Mouse (Mus musculus): ENCODE measurements around the gene Olfr1028. TPM values are rescaled to one million over a fixed set of nuclear protein-coding genes. Genes with fewer than 3 reads are reported as not detected.

Gene Olfr1028
- not detected in 2 replicates for polyA plus RNA-seq (2016; fragmentation: Nextera tagmentation; extraction: Ambion mirVana)

GRCm38 (mm10) chr2:85950137-85950536, at the start of gene Olfr1028:
Olfr1028 (plus strand) TSS chr2:85950437.
- H3K4me2 ChIP-seq, result no peak within 1 kb of the TSS
- H3K36me3 ChIP-seq, result no peaks in the 10 kb centered on the region
- 72% methylated on average over 1 of the region's 1 CpGs for WGBS
- H3K4me3 ChIP-seq, result no peak within 1 kb of the TSS
- no peak within 1 kb of the TSS for H3K9ac ChIP-seq
- no peak within 1 kb of the TSS for H3K27ac ChIP-seq (ENCODE audit: poor library complexity, severe bottlenecking)
- no peak for ATAC-seq (ENCODE audit: insufficient number of reproducible peaks, low FRiP score)
- H3K27me3 ChIP-seq (replicated peaks), result no peaks in the 10 kb centered on the region
- H3K9me3 ChIP-seq (replicated peaks), result no peaks in the 10 kb centered on the region
- no peaks in the 10 kb centered on the region for H3K4me1 ChIP-seq (replicated peaks)

- Histone ChIP-seq H3K4me1 (replicated peaks) (no peaks in the 10 kb centered on the region), H3K4me2 (no peak within 1 kb of the TSS), H3K9ac (no peak within 1 kb of the TSS), H3K4me3 (no peak within 1 kb of the TSS), H3K27ac (ENCODE audit: poor library complexity, severe bottlenecking) (no peak within 1 kb of the TSS), H3K36me3 (no peaks in the 10 kb centered on the region), H3K9me3 (replicated peaks) (peaks cover 5% of the 10 kb centered on the region; the same call in 1 of the 2 replicates), H3K27me3 (replicated peaks) (no peaks in the 10 kb centered on the region)
- WGBS, result 78% methylated on average over 3 of the region's 3 CpGs
- ATAC-seq (ENCODE audit: insufficient number of reproducible peaks, low FRiP score), result no peak
These were observed 45.3 kb upstream of the Olfr1028 start, which contains the start of gene Olfr1024 for GRCm38 (mm10) chr2:85904952-85905351. Olfr1024 (minus strand) TSS chr2:85905052.

- ATAC-seq (ENCODE audit: insufficient number of reproducible peaks, low FRiP score), result no peak
These were observed 37.0 kb upstream of the Olfr1028 start for GRCm38 (mm10) chr2:85913197-85913596.

GRCm38 (mm10) chr2:85914893-85915292, 35.3 kb upstream of the Olfr1028 start, which contains the start of gene Olfr1025-ps1:
Olfr1025-ps1 (plus strand) TSS chr2:85915193.
- no peak within 1 kb of the TSS for H3K4me2 ChIP-seq
- no peaks in the 10 kb centered on the region for H3K36me3 ChIP-seq
- H3K9ac ChIP-seq, result no peak within 1 kb of the TSS
- no peak for ATAC-seq (ENCODE audit: insufficient number of reproducible peaks, low FRiP score)
- WGBS, result 65% methylated on average over 1 of the region's 1 CpGs
- no peak within 1 kb of the TSS for H3K27ac ChIP-seq (ENCODE audit: poor library complexity, severe bottlenecking)
- no peaks in the 10 kb centered on the region for H3K27me3 ChIP-seq (replicated peaks)
- H3K4me3 ChIP-seq, result no peak within 1 kb of the TSS
- H3K9me3 ChIP-seq (replicated peaks), result no peaks in the 10 kb centered on the region
- H3K4me1 ChIP-seq (replicated peaks), result no peaks in the 10 kb centered on the region

More at GRCm38 (mm10) chr2:85913197-85913596, 37.0 kb upstream of the Olfr1028 start:
- Histone ChIP-seq H3K4me1 (replicated peaks) (no peaks in the 10 kb centered on the region), H3K27me3 (replicated peaks) (no peaks in the 10 kb centered on the region), H3K4me3 (no peak overlapping the region), H3K36me3 (no peaks in the 10 kb centered on the region), H3K9ac (no peak overlapping the region), H3K4me2 (no peak overlapping the region), H3K27ac (ENCODE audit: poor library complexity, severe bottlenecking) (no peak overlapping the region), H3K9me3 (replicated peaks) (no peaks in the 10 kb centered on the region)

- H3K4me1 ChIP-seq (replicated peaks), result no peaks in the 10 kb centered on the region
- H3K9ac ChIP-seq, result no peak within 1 kb of the TSS
- H3K9me3 ChIP-seq (replicated peaks), result no peaks in the 10 kb centered on the region
- H3K27me3 ChIP-seq (replicated peaks), result no peaks in the 10 kb centered on the region
- WGBS, result 80% methylated on average over 3 of the region's 3 CpGs
- H3K4me3 ChIP-seq, result no peak within 1 kb of the TSS
- H3K4me2 ChIP-seq, result no peak within 1 kb of the TSS
- ATAC-seq (ENCODE audit: insufficient number of reproducible peaks, low FRiP score), result no peak
- H3K27ac ChIP-seq (ENCODE audit: poor library complexity, severe bottlenecking), result no peak within 1 kb of the TSS
- no peaks in the 10 kb centered on the region for H3K36me3 ChIP-seq
These were observed 29.0 kb upstream of the Olfr1028 start, which contains the start of gene Olfr1026 for GRCm38 (mm10) chr2:85921258-85921657. Olfr1026 (plus strand) TSS chr2:85921558.

- H3K27ac ChIP-seq (ENCODE audit: poor library complexity, severe bottlenecking), result no peak within 1 kb of the TSS
- no peaks in the 10 kb centered on the region for H3K9me3 ChIP-seq (replicated peaks)
- no peaks in the 10 kb centered on the region for H3K36me3 ChIP-seq
- no peak for ATAC-seq (ENCODE audit: insufficient number of reproducible peaks, low FRiP score)
- H3K4me3 ChIP-seq, result no peak within 1 kb of the TSS
- no peak within 1 kb of the TSS for H3K4me2 ChIP-seq
- H3K27me3 ChIP-seq (replicated peaks), result no peaks in the 10 kb centered on the region
- no peak within 1 kb of the TSS for H3K9ac ChIP-seq
- no peaks in the 10 kb centered on the region for H3K4me1 ChIP-seq (replicated peaks)
- 70% methylated on average over 2 of the region's 2 CpGs for WGBS
These were observed 23.4 kb downstream of the Olfr1028 start, which contains the start of gene Olfr1029 for GRCm38 (mm10) chr2:85973595-85973994. Olfr1029 (plus strand) TSS chr2:85973895.

GRCm38 (mm10) chr2:85978976-85979375, 28.7 kb downstream of the Olfr1028 start, which contains the start of gene Olfr1030:
Olfr1030 (plus strand) TSS chr2:85979276.
- Histone ChIP-seq H3K9me3 (replicated peaks) (no peaks in the 10 kb centered on the region), H3K36me3 (no peaks in the 10 kb centered on the region), H3K4me1 (replicated peaks) (no peaks in the 10 kb centered on the region), H3K4me2 (no peak within 1 kb of the TSS), H3K27ac (ENCODE audit: poor library complexity, severe bottlenecking) (no peak within 1 kb of the TSS), H3K9ac (no peak within 1 kb of the TSS), H3K27me3 (replicated peaks) (no peaks in the 10 kb centered on the region), H3K4me3 (no peak within 1 kb of the TSS)
- WGBS, result 66% methylated on average over 1 of the region's 1 CpGs
- ATAC-seq (ENCODE audit: insufficient number of reproducible peaks, low FRiP score), result no peak

GRCm38 (mm10) chr2:85990004-85990403, 39.8 kb downstream of the Olfr1028 start, which contains the start of gene Olfr1031:
Olfr1031 (plus strand) TSS chr2:85990304.
- no peak within 1 kb of the TSS for H3K27ac ChIP-seq (ENCODE audit: poor library complexity, severe bottlenecking)
- H3K36me3 ChIP-seq, result no peaks in the 10 kb centered on the region
- no peaks in the 10 kb centered on the region for H3K27me3 ChIP-seq (replicated peaks)
- no peaks in the 10 kb centered on the region for H3K9me3 ChIP-seq (replicated peaks)
- no peak for ATAC-seq (ENCODE audit: insufficient number of reproducible peaks, low FRiP score)
- H3K4me2 ChIP-seq, result no peak within 1 kb of the TSS
- WGBS, result 46% methylated on average over 3 of the region's 3 CpGs
- H3K9ac ChIP-seq, result no peak within 1 kb of the TSS
- H3K4me3 ChIP-seq, result no peak within 1 kb of the TSS
- H3K4me1 ChIP-seq (replicated peaks), result no peaks in the 10 kb centered on the region

Other genes with a start within 250 kb of the Olfr1028 start
- not detected in 2 replicates for gene Olfr1009, start 235.0 kb upstream of the Olfr1028 start, polyA plus RNA-seq (2016; fragmentation: Nextera tagmentation; extraction: Ambion mirVana)
- not detected in 2 replicates for gene Olfr1012, start 187.7 kb upstream of the Olfr1028 start, polyA plus RNA-seq (2016; fragmentation: Nextera tagmentation; extraction: Ambion mirVana)
- gene Olfr1013, start 183.3 kb upstream of the Olfr1028 start, polyA plus RNA-seq (2016; fragmentation: Nextera tagmentation; extraction: Ambion mirVana), result not detected in 2 replicates
- gene Olfr1014, start 177.7 kb upstream of the Olfr1028 start, polyA plus RNA-seq (2016; fragmentation: Nextera tagmentation; extraction: Ambion mirVana), result not detected in 2 replicates
- gene Olfr1015, start 168.4 kb upstream of the Olfr1028 start, polyA plus RNA-seq (2016; fragmentation: Nextera tagmentation; extraction: Ambion mirVana), result not detected in 2 replicates
- gene Olfr1016, start 147.9 kb upstream of the Olfr1028 start, polyA plus RNA-seq (2016; fragmentation: Nextera tagmentation; extraction: Ambion mirVana), result not detected in 2 replicates
- gene Olfr1018, start 132.0 kb upstream of the Olfr1028 start, polyA plus RNA-seq (2016; fragmentation: Nextera tagmentation; extraction: Ambion mirVana), result not detected in 2 replicates
- gene Olfr1019, start 105.0 kb upstream of the Olfr1028 start, polyA plus RNA-seq (2016; fragmentation: Nextera tagmentation; extraction: Ambion mirVana), result not detected in 2 replicates
- not detected in 2 replicates for gene Olfr1020, start 103.4 kb upstream of the Olfr1028 start, polyA plus RNA-seq (2016; fragmentation: Nextera tagmentation; extraction: Ambion mirVana)
- gene Olfr1022, start 81.8 kb upstream of the Olfr1028 start, polyA plus RNA-seq (2016; fragmentation: Nextera tagmentation; extraction: Ambion mirVana), result not detected in 2 replicates
- gene Olfr1023, start 64.8 kb upstream of the Olfr1028 start, polyA plus RNA-seq (2016; fragmentation: Nextera tagmentation; extraction: Ambion mirVana), result not detected in 2 replicates
- not detected in 2 replicates for gene Olfr1024, start 45.4 kb upstream of the Olfr1028 start, polyA plus RNA-seq (2016; fragmentation: Nextera tagmentation; extraction: Ambion mirVana)
- not detected in 2 replicates for gene Olfr1025-ps1, start 35.2 kb upstream of the Olfr1028 start, polyA plus RNA-seq (2016; fragmentation: Nextera tagmentation; extraction: Ambion mirVana)
- gene Olfr1026, start 28.9 kb upstream of the Olfr1028 start, polyA plus RNA-seq (2016; fragmentation: Nextera tagmentation; extraction: Ambion mirVana), result not detected in 2 replicates
- gene Olfr1029, start 23.5 kb downstream of the Olfr1028 start, polyA plus RNA-seq (2016; fragmentation: Nextera tagmentation; extraction: Ambion mirVana), result not detected in 2 replicates
- not detected in 2 replicates for gene Olfr1030, start 28.8 kb downstream of the Olfr1028 start, polyA plus RNA-seq (2016; fragmentation: Nextera tagmentation; extraction: Ambion mirVana)
- gene Olfr1031, start 39.9 kb downstream of the Olfr1028 start, polyA plus RNA-seq (2016; fragmentation: Nextera tagmentation; extraction: Ambion mirVana), result not detected in 2 replicates
- gene Olfr1032, start 55.1 kb downstream of the Olfr1028 start, polyA plus RNA-seq (2016; fragmentation: Nextera tagmentation; extraction: Ambion mirVana), result not detected in 2 replicates
- gene Olfr1033, start 70.2 kb downstream of the Olfr1028 start, polyA plus RNA-seq (2016; fragmentation: Nextera tagmentation; extraction: Ambion mirVana), result 1.3 and 1.4 TPM in 2 replicates
- gene Olfr1034, start 95.4 kb downstream of the Olfr1028 start, polyA plus RNA-seq (2016; fragmentation: Nextera tagmentation; extraction: Ambion mirVana), result not detected in 2 replicates
- not detected in 2 replicates for gene Olfr1036, start 123.6 kb downstream of the Olfr1028 start, polyA plus RNA-seq (2016; fragmentation: Nextera tagmentation; extraction: Ambion mirVana)
- not detected in 2 replicates for gene Olfr1037, start 136.9 kb downstream of the Olfr1028 start, polyA plus RNA-seq (2016; fragmentation: Nextera tagmentation; extraction: Ambion mirVana)
- not detected in 2 replicates for gene Olfr1039, start 185.5 kb downstream of the Olfr1028 start, polyA plus RNA-seq (2016; fragmentation: Nextera tagmentation; extraction: Ambion mirVana)
- not detected in 2 replicates for gene Olfr1040, start 196.3 kb downstream of the Olfr1028 start, polyA plus RNA-seq (2016; fragmentation: Nextera tagmentation; extraction: Ambion mirVana)
- gene Olfr1042, start 211.4 kb downstream of the Olfr1028 start, polyA plus RNA-seq (2016; fragmentation: Nextera tagmentation; extraction: Ambion mirVana), result not detected in 2 replicates
- not detected in 2 replicates for gene Olfr1043, start 217.1 kb downstream of the Olfr1028 start, polyA plus RNA-seq (2016; fragmentation: Nextera tagmentation; extraction: Ambion mirVana)
- gene Olfr1044, start 227.4 kb downstream of the Olfr1028 start, polyA plus RNA-seq (2016; fragmentation: Nextera tagmentation; extraction: Ambion mirVana), result not detected in 2 replicates
- gene Olfr52, start 235.2 kb downstream of the Olfr1028 start, polyA plus RNA-seq (2016; fragmentation: Nextera tagmentation; extraction: Ambion mirVana), result not detected in 2 replicates